Mouse (Mus musculus): ENCODE data around the gene Cad.

Cad gene

DNA sequence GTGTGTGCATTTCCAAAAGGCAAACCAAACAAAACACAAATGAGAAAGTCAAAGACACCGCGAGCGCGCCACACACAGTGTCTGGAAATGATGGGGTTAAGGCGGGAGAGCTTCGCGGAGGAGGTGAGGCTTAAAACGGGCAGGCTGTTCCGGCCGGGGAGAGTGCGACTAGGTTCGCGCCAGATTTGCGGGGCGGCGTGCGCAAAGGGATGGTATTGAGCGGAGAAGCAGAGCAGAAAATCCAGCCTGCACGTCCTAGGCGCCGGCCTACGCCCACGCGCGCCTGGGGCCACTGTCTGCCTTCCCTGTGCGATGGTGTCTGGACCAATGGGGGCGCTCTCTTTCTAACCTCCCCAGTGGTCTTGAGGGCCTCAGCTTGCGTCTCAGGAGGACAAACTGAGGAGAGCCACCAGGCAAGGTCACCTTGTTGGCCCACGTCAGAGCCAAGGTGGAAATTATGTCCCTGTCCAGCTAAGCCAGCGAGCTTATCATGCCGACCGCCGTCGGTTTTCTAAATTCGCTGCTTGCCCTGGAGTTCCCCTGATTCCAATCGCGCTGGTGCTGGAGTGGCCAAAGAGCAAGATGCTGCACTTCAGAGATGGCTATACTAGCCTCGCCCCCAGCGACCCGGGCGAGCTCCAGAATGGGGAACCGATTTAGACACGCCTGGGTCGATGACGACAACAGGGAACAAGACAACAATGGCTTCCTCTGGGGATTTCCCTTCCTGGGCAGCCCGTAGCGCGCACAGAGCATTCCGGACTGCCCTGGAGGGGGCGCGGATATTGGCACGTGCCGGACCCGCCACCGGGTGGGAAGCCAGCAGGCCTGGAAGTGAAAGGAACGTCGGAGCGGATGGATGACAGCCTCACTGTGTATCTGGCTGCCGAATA lies 40.5 kb downstream of the Cad start:
- in situ Hi-C loops (cut with MboI; ENCODE audit: low pct_unique_long_range_greater_than_20kb in 1 of 2, low sequenced_read_pairs in 2 of 2, unreplicated experiment in 1 of 2), result no loop called here

GRCm38 (mm10) chr5:31095711-31096480 lies 41.3 kb downstream of the Cad start:
- in situ Hi-C loops (cut with MboI; ENCODE audit: low pct_unique_long_range_greater_than_20kb in 1 of 2, low sequenced_read_pairs in 2 of 2, unreplicated experiment in 1 of 2), result no loop called here

- in situ Hi-C loops (cut with MboI; ENCODE audit: low pct_unique_long_range_greater_than_20kb in 1 of 2, low sequenced_read_pairs in 2 of 2, unreplicated experiment in 1 of 2), result no loop called here
Measured at GRCm38 (mm10) chr5:31105814-31106335, 51.3 kb downstream of the Cad start, which contains the start of gene Dnajc5g. TSS of gene Dnajc5g (plus strand) at chr5:31106285.

GRCm38 (mm10) chr5:31108000-31108490 lies 53.5 kb downstream of the Cad start, which contains the start of gene Slc30a3:
TSS of gene Slc30a3 (minus strand) at chr5:31108237.
- in situ Hi-C loops (cut with MboI; ENCODE audit: low pct_unique_long_range_greater_than_20kb in 1 of 2, low sequenced_read_pairs in 2 of 2, unreplicated experiment in 1 of 2), result no loop called here

- in situ Hi-C loops (cut with MboI; ENCODE audit: low pct_unique_long_range_greater_than_20kb in 1 of 2, low sequenced_read_pairs in 2 of 2, unreplicated experiment in 1 of 2), result no loop called here
Measured at GRCm38 (mm10) chr5:31110781-31111180, 56.2 kb downstream of the Cad start.

GRCm38 (mm10) chr5:31116354-31116753 lies 61.8 kb downstream of the Cad start, which contains the start of gene Trim54:
TSS of gene Trim54 (plus strand) at chr5:31116712.
- in situ Hi-C loops (cut with MboI; ENCODE audit: low pct_unique_long_range_greater_than_20kb in 1 of 2, low sequenced_read_pairs in 2 of 2, unreplicated experiment in 1 of 2), result no loop called here

DNA sequence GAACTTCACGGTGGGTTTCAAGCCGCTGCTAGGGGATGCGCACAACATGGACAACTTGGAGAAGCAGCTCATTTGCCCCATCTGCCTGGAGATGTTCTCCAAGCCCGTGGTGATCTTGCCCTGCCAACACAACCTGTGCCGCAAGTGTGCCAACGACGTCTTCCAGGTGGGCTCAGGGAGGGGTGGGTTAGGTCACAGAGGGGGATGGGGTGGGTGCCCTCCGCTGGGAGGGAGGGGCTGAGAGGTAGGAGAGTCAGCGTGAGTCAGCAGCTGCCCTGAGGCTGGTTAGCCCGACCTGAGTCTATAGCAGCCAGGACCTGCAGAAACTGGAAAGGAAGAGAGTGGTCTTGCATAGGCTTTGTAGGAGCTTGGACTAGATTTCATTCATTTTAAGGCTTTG lies 62.3 kb downstream of the Cad start:
- in situ Hi-C loops (cut with MboI; ENCODE audit: low pct_unique_long_range_greater_than_20kb in 1 of 2, low sequenced_read_pairs in 2 of 2, unreplicated experiment in 1 of 2), result no loop called here

DNA sequence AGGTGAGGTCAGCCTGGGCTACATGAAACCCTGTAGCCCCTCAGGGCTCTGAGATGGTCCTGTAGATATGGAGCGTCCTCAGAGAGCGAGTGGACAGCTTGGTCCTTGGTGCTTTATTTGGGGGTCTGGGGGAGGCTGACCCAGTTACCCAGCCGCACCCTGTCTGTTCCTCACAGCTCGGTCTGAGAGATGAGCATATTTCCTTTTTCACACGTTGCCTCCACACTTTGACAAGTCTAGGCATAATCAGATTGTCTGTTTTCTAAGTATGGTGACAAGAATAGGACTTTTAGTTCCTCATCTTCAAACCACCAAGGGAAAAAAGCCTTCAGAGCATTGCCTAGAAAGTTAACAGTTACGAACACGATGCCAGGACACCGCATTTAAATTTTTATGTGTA lies 66.5 kb downstream of the Cad start:
- in situ Hi-C loops (cut with MboI; ENCODE audit: low pct_unique_long_range_greater_than_20kb in 1 of 2, low sequenced_read_pairs in 2 of 2, unreplicated experiment in 1 of 2), result no loop called here

GRCm38 (mm10) chr5:31123481-31123880 lies 68.9 kb downstream of the Cad start:
- in situ Hi-C loops (cut with MboI; ENCODE audit: low pct_unique_long_range_greater_than_20kb in 1 of 2, low sequenced_read_pairs in 2 of 2, unreplicated experiment in 1 of 2), result no loop called here

GRCm38 (mm10) chr5:31126050-31126449 lies 71.5 kb downstream of the Cad start:
- in situ Hi-C loops (cut with MboI; ENCODE audit: low pct_unique_long_range_greater_than_20kb in 1 of 2, low sequenced_read_pairs in 2 of 2, unreplicated experiment in 1 of 2), result no loop called here
